Mouse (Mus musculus) cerebellum, adult 11-12 months (tissue): ENCODE measurements at regions not wholly inside any gene's neighbourhood (a gene's known extent, or its start where the extent isn't known, plus 50 kb on each side); places are given as distances from the start of the nearest gene placed in this dataset.

ENCODE experiments used
- DNase-seq: peaks from one replicate; pipeline ENCODE4 v3.0.0; 2022

GRCm38 (mm10) chr1:61050346-61050745 lies 72.6 kb downstream of the Icos start:
- no peak for DNase-seq

- no peak for DNase-seq
Observed at GRCm38 (mm10) chr1:61053676-61054075, 75.9 kb downstream of the Icos start.

- no peak for DNase-seq
Observed at GRCm38 (mm10) chr1:61054391-61054790, 76.7 kb downstream of the Icos start.

- peak; percentile 3 for DNase-seq
Observed at GRCm38 (mm10) chr1:61055176-61055575, 77.4 kb downstream of the Icos start.

GRCm38 (mm10) chr1:61059910-61060536 lies 82.3 kb downstream of the Icos start:
- no peak for DNase-seq

- DNase-seq = no peak
Observed at GRCm38 (mm10) chr1:61061892-61062460, 84.2 kb downstream of the Icos start.

- DNase-seq = no peak
Observed at GRCm38 (mm10) chr1:61068112-61068511, 90.4 kb downstream of the Icos start.

GRCm38 (mm10) chr1:61074127-61074526 lies 96.4 kb downstream of the Icos start:
- DNase-seq = no peak

GRCm38 (mm10) chr1:61075335-61075734 lies 97.6 kb downstream of the Icos start:
- no peak for DNase-seq

- DNase-seq = no peak
Observed at GRCm38 (mm10) chr1:61084732-61085131, 107.0 kb downstream of the Icos start.

GRCm38 (mm10) chr1:61086811-61087210 lies 109.1 kb downstream of the Icos start:
- no peak for DNase-seq

GRCm38 (mm10) chr1:61090801-61091200 lies 113.1 kb downstream of the Icos start:
- no peak for DNase-seq

GRCm38 (mm10) chr1:61095481-61096165 lies 117.9 kb downstream of the Icos start:
- DNase-seq = no peak

GRCm38 (mm10) chr1:61099341-61099740 lies 121.6 kb downstream of the Icos start:
- no peak for DNase-seq

GRCm38 (mm10) chr1:61101679-61102078 lies 124.0 kb downstream of the Icos start:
- DNase-seq = no peak

- DNase-seq = no peak
Observed at GRCm38 (mm10) chr1:61102346-61102745, 124.6 kb downstream of the Icos start.

- no peak for DNase-seq
Observed at GRCm38 (mm10) chr1:61103581-61103980, 125.9 kb downstream of the Icos start.

- DNase-seq = no peak
Observed at GRCm38 (mm10) chr1:61111731-61112309, 134.1 kb downstream of the Icos start.

- DNase-seq = no peak
Observed at GRCm38 (mm10) chr1:61117535-61117934, 139.8 kb downstream of the Icos start.

GRCm38 (mm10) chr1:61118071-61118470 lies 140.3 kb downstream of the Icos start:
- DNase-seq = no peak

- no peak for DNase-seq
Observed at GRCm38 (mm10) chr1:61121480-61121879, 143.8 kb downstream of the Icos start.

- no peak for DNase-seq
Observed at GRCm38 (mm10) chr1:61125127-61125526, 147.4 kb downstream of the Icos start.

- DNase-seq = no peak
Observed at GRCm38 (mm10) chr1:61135597-61136545, 158.1 kb downstream of the Icos start.
